Mouse (Mus musculus): ENCODE data around the gene Pip5k1c. TPM values are rescaled to one million over a fixed set of nuclear protein-coding genes. Genes with fewer than 3 reads are reported as not detected.

Gene Pip5k1c
- 10 to 100 TPM; 37.6 to 40.4 TPM for total RNA-seq (2021)
- long read RNA-seq, experiment 1, full-length matches to known transcripts = 21 of 42 reads
- long read RNA-seq, experiment 1, partial matches to known transcripts = 8 of 42 reads
- long read RNA-seq, experiment 1, other reads (novel, unspliced or antisense) = 13 of 42 reads
- long read RNA-seq, experiment 2, full-length matches to known transcripts = 12 of 35 reads
- long read RNA-seq, experiment 2, partial matches to known transcripts = 21 of 35 reads
- long read RNA-seq, experiment 2, other reads (novel, unspliced or antisense) = 2 of 35 reads

- DNase-seq (ENCODE audit: low spot score in 2 of 2) = peak; percentile 97
Observed at GRCm38 (mm10) chr10:81292554-81293333, at the start of gene Pip5k1c. Pip5k1c (plus strand) TSS chr10:81292963.

GRCm38 (mm10) chr10:81244146-81244545 lies 48.6 kb upstream of the Pip5k1c start:
- no peak for DNase-seq (ENCODE audit: low spot score in 2 of 2)

- DNase-seq (ENCODE audit: low spot score in 2 of 2) = peak; percentile 82 to 84
Observed at GRCm38 (mm10) chr10:81244595-81244994, 48.2 kb upstream of the Pip5k1c start.

GRCm38 (mm10) chr10:81245166-81245565 lies 47.6 kb upstream of the Pip5k1c start:
- DNase-seq (ENCODE audit: low spot score in 2 of 2) = no peak

GRCm38 (mm10) chr10:81247804-81248203 lies 45.0 kb upstream of the Pip5k1c start:
- DNase-seq (ENCODE audit: low spot score in 2 of 2) = no peak

GRCm38 (mm10) chr10:81249442-81249841 lies 43.3 kb upstream of the Pip5k1c start:
- no peak for DNase-seq (ENCODE audit: low spot score in 2 of 2)

GRCm38 (mm10) chr10:81252424-81253419 lies 40.0 kb upstream of the Pip5k1c start, which contains the start of gene Matk:
Matk (plus strand) TSS chr10:81252935.
- DNase-seq (ENCODE audit: low spot score in 2 of 2) = peak in 1 of 2 experiments; percentile 56

- no peak for DNase-seq (ENCODE audit: low spot score in 2 of 2)
Observed at GRCm38 (mm10) chr10:81254886-81255285, 37.9 kb upstream of the Pip5k1c start.

GRCm38 (mm10) chr10:81257158-81258039 lies 35.4 kb upstream of the Pip5k1c start:
- no peak for DNase-seq (ENCODE audit: low spot score in 2 of 2)

GRCm38 (mm10) chr10:81259225-81259884 lies 33.4 kb upstream of the Pip5k1c start:
- DNase-seq (ENCODE audit: low spot score in 2 of 2) = no peak

- DNase-seq (ENCODE audit: low spot score in 2 of 2) = no peak
Observed at GRCm38 (mm10) chr10:81261025-81261424, 31.7 kb upstream of the Pip5k1c start.

- no peak for DNase-seq (ENCODE audit: low spot score in 2 of 2)
Observed at GRCm38 (mm10) chr10:81265540-81265939, 27.2 kb upstream of the Pip5k1c start.

GRCm38 (mm10) chr10:81266211-81267105 lies 26.3 kb upstream of the Pip5k1c start, which contains the start of the genes Mrpl54 and Apba3:
Mrpl54 (minus strand) TSS chr10:81266934.
Apba3 (plus strand) TSS chr10:81266960.
- peak; percentile 94 to 95 for DNase-seq (ENCODE audit: low spot score in 2 of 2)

- DNase-seq (ENCODE audit: low spot score in 2 of 2) = peak; percentile 70 to 81
Observed at GRCm38 (mm10) chr10:81268056-81268455, 24.7 kb upstream of the Pip5k1c start.

- DNase-seq (ENCODE audit: low spot score in 2 of 2) = no peak
Observed at GRCm38 (mm10) chr10:81268643-81269412, 23.9 kb upstream of the Pip5k1c start.

GRCm38 (mm10) chr10:81272356-81272755 lies 20.4 kb upstream of the Pip5k1c start:
- no peak for DNase-seq (ENCODE audit: low spot score in 2 of 2)

- no peak for DNase-seq (ENCODE audit: low spot score in 2 of 2)
Observed at GRCm38 (mm10) chr10:81273842-81274241, 18.9 kb upstream of the Pip5k1c start.
